Mouse (Mus musculus): ENCODE data around the gene Gimap5.

DNA sequence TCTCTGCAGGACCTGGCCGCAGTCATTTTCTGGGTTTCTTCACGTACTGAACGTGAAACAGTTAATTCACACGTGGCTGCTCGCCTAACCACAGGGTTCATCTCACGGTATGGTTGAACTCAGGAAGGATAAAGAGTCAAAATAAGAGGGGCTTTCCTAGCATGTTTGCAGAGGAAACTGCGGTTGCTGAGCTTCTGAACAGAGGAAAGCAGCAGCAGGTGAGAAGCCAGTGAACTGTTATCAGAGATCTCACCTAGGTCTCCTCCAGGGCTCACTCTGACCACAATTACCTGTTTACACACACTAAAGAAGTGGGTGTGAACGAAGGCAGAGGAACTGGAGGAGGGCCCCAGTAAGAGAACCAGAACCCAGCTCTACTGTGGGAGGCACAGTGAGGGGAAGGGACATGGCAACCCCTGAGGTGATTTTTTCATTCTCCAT, 13.1 kb upstream of the Gimap5 start:
- TF ChIP-seq CTCF (IDR thresholded peaks at IDR 0.05; ENCODE audit: insufficient read depth, low read length) (no peak), POLR2A (IDR thresholded peaks at IDR 0.05; ENCODE audit: borderline replicate concordance, extremely low read depth, low read depth, low read length) (no peak)

Data from lung, adult 2 months (tissue).